Mouse (Mus musculus) common myeloid progenitor, adult 5-6 weeks (primary cell): Measurements from ENCODE around the gene Olfr455. TPM values are rescaled to one million over a fixed set of nuclear protein-coding genes. Genes with fewer than 3 reads are reported as not detected.

Experiments used
- ATAC-seq: replicated peaks from 2 replicates; pipeline ENCODE4 v1.8.0; 2016; ENCODE audit warnings: low read depth, mild to moderate bottlenecking, moderate TSS enrichment, inconsistent platforms; ENCODE audit not compliant: poor library complexity, severe bottlenecking
- total RNA-seq: library from RNA; stranded (forward); fragments of 200-1000, 187-1606 nt; gene quantifications from 2 replicates; pipeline ENCODE4 v1.2.3, GENCODE M21; 2017

The Olfr455 gene
- total RNA-seq = not detected in 2 replicates

GRCm38 (mm10) chr6:42547461-42547860 is at the start of gene Olfr455:
Gene Olfr455, minus strand, starts transcription at chr6:42547587.
- no peak for ATAC-seq

GRCm38 (mm10) chr6:42593138-42593882 is 45.9 kb upstream of the Olfr455 start:
- ATAC-seq = no peak

- no peak for ATAC-seq
These were observed 39.2 kb upstream of the Olfr455 start for GRCm38 (mm10) chr6:42586569-42586968.

GRCm38 (mm10) chr6:42583488-42583872 is 36.1 kb upstream of the Olfr455 start:
- ATAC-seq = peak; percentile 83

GRCm38 (mm10) chr6:42582741-42583487 is 35.5 kb upstream of the Olfr455 start:
- no peak for ATAC-seq

GRCm38 (mm10) chr6:42578678-42579077 is 31.3 kb upstream of the Olfr455 start:
- no peak for ATAC-seq

GRCm38 (mm10) chr6:42577433-42577832 is 30.0 kb upstream of the Olfr455 start:
- ATAC-seq = no peak

- no peak for ATAC-seq
These were observed 20.8 kb upstream of the Olfr455 start for GRCm38 (mm10) chr6:42568205-42568604.

- ATAC-seq = no peak
These were observed 18.8 kb upstream of the Olfr455 start for GRCm38 (mm10) chr6:42566076-42566598.

GRCm38 (mm10) chr6:42562280-42562679 is 14.9 kb upstream of the Olfr455 start:
- no peak for ATAC-seq

GRCm38 (mm10) chr6:42560885-42561284 is 13.5 kb upstream of the Olfr455 start:
- no peak for ATAC-seq

- ATAC-seq = no peak
These were observed 11.3 kb upstream of the Olfr455 start for GRCm38 (mm10) chr6:42558641-42559040.

- ATAC-seq = no peak
These were observed 1.2 kb downstream of the Olfr455 start for GRCm38 (mm10) chr6:42546180-42546579.

GRCm38 (mm10) chr6:42545451-42545885 is 1.9 kb downstream of the Olfr455 start:
- ATAC-seq = no peak

GRCm38 (mm10) chr6:42544846-42545245 is 2.5 kb downstream of the Olfr455 start:
- no peak for ATAC-seq

- ATAC-seq = no peak
These were observed 5.1 kb downstream of the Olfr455 start for GRCm38 (mm10) chr6:42542036-42543031.

- no peak for ATAC-seq
These were observed 6.7 kb downstream of the Olfr455 start for GRCm38 (mm10) chr6:42540681-42541080.

- no peak for ATAC-seq
These were observed 7.7 kb downstream of the Olfr455 start for GRCm38 (mm10) chr6:42539711-42540110.

- ATAC-seq = no peak
These were observed 33.9 kb downstream of the Olfr455 start for GRCm38 (mm10) chr6:42513461-42513860.

GRCm38 (mm10) chr6:42509311-42509710 is 38.1 kb downstream of the Olfr455 start:
- ATAC-seq = no peak
